Mouse (Mus musculus): Measurements from ENCODE around the gene Eif4enif1. TPM values are rescaled to one million over a fixed set of nuclear protein-coding genes. Genes with fewer than 3 reads are reported as not detected.
A peak's percentile ranks its signal among the peaks of the same experiment; 100 is the strongest.

The Eif4enif1 gene
- total RNA-seq, 2 experiments from 2014 or later, result 67.7 to 80.6 TPM

DNA sequence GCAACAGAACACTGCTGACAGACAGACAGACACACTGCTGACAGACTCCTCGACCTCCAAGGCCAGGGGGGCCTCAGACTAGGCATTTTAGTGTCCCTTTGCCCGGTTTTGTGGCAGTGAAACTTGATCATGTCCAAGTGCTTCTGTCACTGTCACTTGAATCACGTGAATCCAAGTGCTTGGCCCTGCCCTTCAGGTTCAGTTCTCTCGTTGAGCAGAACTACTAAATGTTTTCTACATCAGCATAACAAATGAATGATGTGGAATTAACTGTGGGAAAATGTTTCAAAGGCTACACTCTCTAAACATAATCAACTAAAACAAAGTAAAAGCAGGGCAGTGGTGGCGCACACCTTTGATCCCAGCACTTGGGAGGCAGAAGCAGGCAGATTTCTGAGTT, 76.2 kb downstream of the Eif4enif1 start:
- Histone ChIP-seq H3K4me3 (no peak overlapping the region), H3K27ac (no peak overlapping the region)
- DNase-seq (ENCODE audit: low spot score in 2 of 2), result no peak
- TF ChIP-seq CTCF (conservative IDR thresholded peaks at IDR 0.05), result no peak

DNA sequence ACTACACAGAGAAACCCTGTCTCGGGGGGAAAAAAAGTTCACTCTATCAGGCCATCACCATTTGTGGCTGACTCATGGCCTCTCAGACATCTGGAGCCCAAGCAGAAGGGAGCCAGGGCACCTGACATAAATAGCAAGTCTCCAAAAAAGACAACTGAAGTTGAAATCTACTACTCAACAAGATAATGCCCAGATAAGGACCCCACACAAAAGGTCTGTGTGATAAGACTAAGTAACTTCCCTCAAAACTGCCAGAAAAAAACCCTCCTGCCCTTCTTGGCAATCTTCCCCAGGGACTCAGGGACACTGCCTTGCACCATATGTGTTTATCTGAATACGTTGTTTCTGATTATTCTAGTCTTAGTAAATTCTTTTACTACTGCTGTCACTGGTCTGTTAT, 77.5 kb downstream of the Eif4enif1 start:
- H3K27ac ChIP-seq, result no peak overlapping the region
- TF ChIP-seq CTCF (conservative IDR thresholded peaks at IDR 0.05), result no peak
- no peak for DNase-seq (ENCODE audit: low spot score in 2 of 2)
- H3K4me3 ChIP-seq, result no peak overlapping the region

DNA sequence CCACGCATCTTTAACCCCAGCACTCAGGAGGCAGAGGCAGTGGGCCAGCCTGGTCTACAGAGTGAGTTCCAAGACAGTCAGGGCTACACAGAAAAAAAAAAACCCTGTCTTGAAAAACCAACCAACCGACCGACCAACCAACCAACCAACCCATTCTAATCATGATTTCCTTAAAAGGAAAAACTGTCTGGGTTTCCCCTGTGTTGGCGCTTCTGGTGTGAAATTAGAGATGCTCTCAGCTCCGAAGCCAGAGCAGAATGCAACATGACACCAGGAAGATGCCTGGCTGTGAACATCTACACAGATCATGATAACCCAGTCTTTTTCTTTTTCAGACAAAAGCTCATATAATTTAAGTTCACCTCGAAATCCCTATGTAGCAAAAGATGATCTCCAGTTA, 80.7 kb downstream of the Eif4enif1 start:
- TF ChIP-seq CTCF (conservative IDR thresholded peaks at IDR 0.05), result no peak
- H3K27ac ChIP-seq, result no peak overlapping the region
- no peak for DNase-seq (ENCODE audit: low spot score in 2 of 2)
- no peak overlapping the region for H3K4me3 ChIP-seq

DNA sequence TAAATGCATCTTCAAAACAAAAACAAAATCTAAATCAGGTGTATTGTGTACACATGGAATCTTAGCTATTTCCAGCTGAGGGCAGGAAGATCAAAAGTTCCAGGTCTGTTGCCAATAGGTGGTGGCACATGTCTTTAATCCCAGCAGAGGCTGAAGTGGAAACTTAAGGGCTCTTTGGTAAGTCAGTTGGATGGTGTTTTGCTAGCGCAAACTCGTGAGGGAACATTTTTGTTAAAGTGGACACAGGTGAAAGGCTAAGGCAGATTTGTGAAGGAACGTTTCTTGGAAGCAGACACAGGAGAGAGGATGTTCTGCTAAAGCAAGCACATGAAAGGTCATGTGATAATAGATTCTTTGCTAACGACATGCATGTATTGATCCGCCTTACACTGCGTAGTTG, 81.5 kb downstream of the Eif4enif1 start:
- DNase-seq (ENCODE audit: low spot score in 2 of 2), result no peak
- no peak for TF ChIP-seq CTCF (conservative IDR thresholded peaks at IDR 0.05)
- Histone ChIP-seq H3K4me3 (no peak overlapping the region), H3K27ac (no peak overlapping the region)

DNA sequence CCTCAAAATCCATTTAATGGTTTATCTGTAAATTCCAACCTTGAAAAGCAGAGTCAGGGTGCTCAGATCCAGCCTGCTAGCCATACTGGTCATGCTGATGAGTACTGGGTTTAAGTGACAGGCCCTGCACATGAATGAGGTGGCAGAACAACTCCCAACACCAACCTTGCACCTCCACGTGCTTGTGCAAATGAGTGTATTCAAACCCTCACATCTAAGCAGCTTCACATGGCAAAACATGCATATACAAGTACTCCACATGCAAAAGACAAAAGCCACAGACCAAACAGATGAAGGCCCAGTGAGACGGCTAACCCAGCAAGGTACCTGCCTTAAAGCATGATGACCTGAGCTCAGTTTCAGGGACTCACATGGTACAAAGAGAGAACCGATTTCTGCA, 83.7 kb downstream of the Eif4enif1 start:
- Histone ChIP-seq H3K27ac (no peak overlapping the region), H3K4me3 (no peak overlapping the region)
- no peak for DNase-seq (ENCODE audit: low spot score in 2 of 2)
- TF ChIP-seq CTCF (conservative IDR thresholded peaks at IDR 0.05), result no peak

DNA sequence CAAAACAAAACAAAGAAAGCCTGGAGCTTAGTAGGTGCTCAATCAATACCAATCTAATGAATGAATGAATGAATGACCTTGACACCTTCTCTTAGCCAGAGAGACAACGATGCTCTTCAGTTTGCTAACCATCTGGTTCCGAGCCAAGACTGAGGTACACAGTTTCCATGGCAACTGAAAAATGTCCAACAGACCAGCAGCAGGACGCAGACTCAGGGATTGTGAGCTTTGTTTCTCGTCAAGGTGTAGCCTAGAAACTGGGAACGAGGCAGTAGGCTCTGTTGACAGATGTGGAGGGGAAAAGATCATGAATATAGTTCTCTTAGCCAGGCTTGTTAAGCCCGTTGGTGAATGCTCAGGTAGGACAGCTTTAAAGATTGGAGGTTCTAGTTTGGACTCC, 84.9 kb downstream of the Eif4enif1 start:
- Histone ChIP-seq H3K27ac (no peak overlapping the region), H3K4me3 (no peak overlapping the region)
- no peak for DNase-seq (ENCODE audit: low spot score in 2 of 2)
- no peak for TF ChIP-seq CTCF (conservative IDR thresholded peaks at IDR 0.05)

DNA sequence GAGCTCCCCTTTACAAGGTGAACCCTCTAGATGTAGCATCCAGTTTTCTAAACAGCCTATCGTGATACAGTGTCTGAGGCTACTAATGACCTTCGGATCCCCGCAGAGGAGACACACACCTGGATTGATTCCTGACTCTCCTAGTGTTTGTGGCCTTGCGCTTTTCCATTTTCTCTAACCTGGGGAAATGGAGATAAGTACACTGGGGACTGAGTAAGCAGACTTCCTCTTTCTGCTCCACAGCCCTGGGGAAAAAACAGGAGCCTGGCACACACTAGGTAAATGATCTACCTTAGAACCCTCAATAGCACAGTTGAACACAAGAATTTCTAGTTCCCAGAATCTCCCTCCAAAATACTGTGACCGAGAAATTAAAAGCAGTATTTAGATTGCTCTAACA, 85.7 kb downstream of the Eif4enif1 start:
- no peak for DNase-seq (ENCODE audit: low spot score in 2 of 2)
- TF ChIP-seq CTCF (conservative IDR thresholded peaks at IDR 0.05), result no peak
- H3K4me3 ChIP-seq, result no peak overlapping the region
- peak overlapping the region; percentile 100; the same call in 1 of the 2 replicates for H3K27ac ChIP-seq

DNA sequence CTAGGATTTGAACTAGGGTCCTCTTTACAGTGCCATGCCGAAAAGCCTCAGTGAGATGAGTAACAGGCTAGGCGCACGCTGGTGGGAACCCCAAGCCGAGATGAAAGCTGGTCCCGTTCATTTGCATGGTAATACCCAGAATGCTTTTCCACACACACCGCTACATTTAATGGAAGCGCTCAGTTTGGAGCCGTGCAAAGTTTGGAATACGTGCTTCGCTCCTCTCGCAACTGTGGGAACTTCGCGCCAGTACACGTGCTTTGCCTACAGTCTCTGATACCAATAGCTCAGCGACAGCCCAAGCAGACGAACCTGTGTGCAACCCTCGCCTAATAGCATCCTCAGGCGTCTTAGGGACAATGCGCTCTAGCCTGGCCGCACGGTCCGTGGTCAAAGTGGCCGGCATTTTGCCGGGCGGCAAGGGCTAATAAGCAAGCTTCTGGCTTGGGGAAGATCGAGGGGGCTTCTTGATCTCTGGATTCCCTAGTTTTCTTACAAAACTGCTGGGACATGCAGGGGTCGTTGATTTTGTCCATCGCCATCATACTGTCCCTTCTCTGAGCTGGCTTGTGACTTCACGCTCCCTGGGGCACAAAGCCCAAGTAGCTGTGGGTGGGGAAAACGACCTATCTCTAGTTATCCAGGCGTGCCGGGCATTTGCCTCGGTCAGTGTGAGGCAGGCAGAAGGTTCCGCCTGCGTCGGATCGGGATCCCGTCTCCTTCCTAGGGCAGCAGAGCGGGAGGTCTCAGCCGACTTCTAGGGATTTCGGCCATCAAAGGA, 86.5 kb downstream of the Eif4enif1 start, which contains the start of gene Patz1:
TSS of gene Patz1 (plus strand) at position 354 of the 781 bp plus-strand sequence.
- TF ChIP-seq CTCF (conservative IDR thresholded peaks at IDR 0.05), result no peak
- DNase-seq (ENCODE audit: low spot score in 2 of 2), result peak; percentile 34 to 41
- H3K27ac ChIP-seq, result peak within 1 kb of the TSS; percentile 100
- peak within 1 kb of the TSS; percentile 97 for H3K4me3 ChIP-seq

DNA sequence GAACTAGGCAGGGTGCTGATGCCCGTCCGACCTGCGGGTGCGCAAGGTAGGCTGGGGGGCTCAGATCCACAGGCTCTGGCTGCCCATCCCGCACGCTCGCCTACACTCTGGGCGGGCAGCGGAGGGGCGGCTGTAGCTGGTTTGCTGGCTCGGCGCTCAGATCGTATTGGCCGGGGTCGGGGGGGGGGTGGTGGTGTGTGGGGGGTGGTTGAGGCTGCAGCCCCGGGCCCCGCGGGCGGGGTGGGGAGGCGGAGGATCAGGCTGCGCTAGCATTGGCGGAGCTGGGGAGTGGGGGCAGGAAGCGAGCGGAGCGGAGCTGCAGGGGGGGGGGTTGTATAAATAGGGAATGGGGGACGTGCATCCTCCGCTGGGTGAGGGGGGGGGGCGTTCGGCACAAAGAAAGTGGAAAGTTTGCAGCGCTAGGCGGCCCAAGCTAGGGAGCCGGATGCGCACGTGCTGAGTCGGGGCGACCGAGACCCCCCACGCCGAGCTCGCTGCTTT, 87.2 kb downstream of the Eif4enif1 start:
- H3K4me3 ChIP-seq, result peak overlapping the region; percentile 97
- peak; percentile 69 to 74 for DNase-seq (ENCODE audit: low spot score in 2 of 2)
- TF ChIP-seq CTCF (conservative IDR thresholded peaks at IDR 0.05), result no peak
- H3K27ac ChIP-seq, result peak overlapping the region; percentile 100

DNA sequence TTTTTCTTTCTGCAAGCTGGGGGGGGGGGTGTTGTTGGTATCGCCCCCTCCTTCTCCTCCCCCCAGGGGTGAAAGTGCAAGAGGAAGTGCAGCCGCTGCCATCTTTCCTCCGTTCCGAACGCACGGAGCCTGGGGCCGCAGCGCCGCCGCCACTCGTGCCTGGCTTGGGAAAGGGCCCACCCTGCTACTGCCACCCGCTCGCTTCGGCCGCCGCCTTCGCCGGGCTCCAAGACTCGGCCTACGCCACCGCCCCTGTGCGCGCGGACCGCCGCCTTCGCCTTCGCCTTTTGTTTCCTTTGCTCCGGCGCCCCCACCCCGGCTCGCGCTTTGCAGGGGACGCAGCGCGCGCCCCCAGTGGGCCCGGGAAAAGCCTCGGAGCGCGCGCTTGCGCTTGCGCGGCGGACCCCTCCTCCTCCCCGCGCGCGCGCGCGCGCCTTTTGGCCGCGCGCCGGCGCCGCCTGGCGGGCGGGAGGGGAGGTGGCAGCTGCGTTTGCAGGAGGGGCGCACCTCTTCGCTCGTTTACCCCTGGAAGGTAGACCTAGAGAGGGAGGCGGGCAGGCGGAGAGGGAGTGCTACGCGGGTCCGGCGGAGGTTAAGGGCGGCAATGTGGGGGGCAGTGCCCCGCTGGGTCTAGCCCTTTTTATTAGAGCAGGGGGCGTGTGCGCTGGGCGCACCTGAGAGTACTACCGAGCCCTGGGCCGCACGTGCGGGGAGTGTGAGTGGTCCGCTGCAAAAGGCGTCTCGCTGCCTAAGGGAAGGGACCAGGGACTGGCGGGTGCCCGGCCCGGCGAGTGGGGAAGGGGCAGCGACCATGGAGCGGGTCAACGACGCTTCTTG, 87.8 kb downstream of the Eif4enif1 start:
- peak overlapping the region; percentile 100 for H3K27ac ChIP-seq
- TF ChIP-seq CTCF (conservative IDR thresholded peaks at IDR 0.05), result peak; percentile 83
- H3K4me3 ChIP-seq, result peak overlapping the region; percentile 97
- DNase-seq (ENCODE audit: low spot score in 2 of 2), result peak; percentile 79 to 86

DNA sequence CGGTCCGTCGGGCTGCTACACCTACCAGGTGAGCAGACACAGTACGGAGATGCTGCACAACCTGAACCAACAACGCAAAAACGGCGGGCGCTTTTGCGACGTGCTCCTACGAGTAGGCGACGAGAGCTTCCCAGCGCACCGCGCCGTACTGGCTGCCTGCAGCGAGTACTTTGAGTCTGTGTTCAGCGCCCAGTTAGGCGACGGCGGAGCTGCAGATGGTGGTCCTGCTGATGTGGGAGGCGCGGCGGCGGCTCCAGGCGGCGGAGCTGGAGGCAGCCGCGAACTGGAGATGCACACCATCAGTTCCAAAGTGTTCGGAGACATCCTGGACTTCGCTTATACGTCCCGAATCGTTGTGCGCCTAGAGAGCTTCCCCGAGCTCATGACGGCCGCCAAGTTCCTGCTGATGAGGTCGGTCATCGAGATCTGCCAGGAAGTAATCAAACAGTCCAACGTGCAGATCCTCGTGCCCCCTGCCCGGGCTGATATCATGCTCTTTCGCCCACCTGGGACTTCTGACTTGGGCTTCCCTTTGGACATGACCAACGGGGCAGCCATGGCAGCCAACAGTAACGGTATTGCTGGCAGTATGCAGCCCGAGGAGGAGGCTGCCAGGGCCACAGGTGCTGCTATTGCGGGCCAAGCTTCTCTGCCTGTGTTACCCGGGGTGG, 88.6 kb downstream of the Eif4enif1 start:
- Histone ChIP-seq H3K4me3 (peak overlapping the region; percentile 97), H3K27ac (peak overlapping the region; percentile 100)
- DNase-seq (ENCODE audit: low spot score in 2 of 2), result peak; percentile 53 to 56
- no peak for TF ChIP-seq CTCF (conservative IDR thresholded peaks at IDR 0.05)

DNA sequence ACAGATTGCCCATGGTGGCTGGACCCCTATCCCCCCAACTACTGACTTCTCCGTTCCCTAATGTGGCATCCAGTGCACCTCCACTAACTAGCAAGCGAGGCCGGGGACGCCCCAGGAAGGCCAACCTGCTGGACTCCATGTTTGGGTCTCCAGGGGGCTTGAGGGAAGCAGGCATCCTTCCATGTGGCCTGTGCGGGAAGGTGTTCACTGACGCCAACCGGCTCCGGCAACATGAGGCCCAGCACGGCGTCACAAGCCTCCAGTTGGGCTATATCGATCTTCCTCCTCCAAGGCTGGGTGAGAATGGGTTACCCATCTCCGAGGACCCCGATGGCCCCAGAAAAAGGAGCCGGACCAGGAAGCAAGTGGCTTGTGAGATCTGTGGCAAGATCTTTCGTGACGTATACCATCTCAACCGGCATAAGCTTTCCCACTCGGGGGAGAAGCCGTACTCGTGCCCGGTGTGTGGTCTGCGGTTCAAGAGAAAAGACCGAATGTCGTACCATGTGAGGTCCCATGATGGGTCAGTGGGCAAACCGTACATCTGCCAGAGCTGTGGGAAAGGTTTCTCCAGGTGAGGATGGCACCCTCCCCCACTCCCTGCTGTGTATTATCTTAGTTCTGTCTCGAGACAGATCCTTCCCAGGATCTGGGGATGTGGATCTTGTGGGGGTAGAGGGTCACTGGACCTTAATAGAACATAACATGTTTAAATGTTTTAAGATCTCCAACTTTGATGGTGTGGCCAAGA, 89.3 kb downstream of the Eif4enif1 start:
- H3K4me3 ChIP-seq, result peak overlapping the region; percentile 97
- H3K27ac ChIP-seq, result peak overlapping the region; percentile 100
- TF ChIP-seq CTCF (conservative IDR thresholded peaks at IDR 0.05), result no peak
- DNase-seq (ENCODE audit: low spot score in 2 of 2), result no peak

Measured in layer of hippocampus, adult 2 months (tissue).